Mouse (Mus musculus) C2C12 (cell line): ENCODE measurements around the gene Rps21.

Experiments
- CTCF ChIP-seq: IDR thresholded peaks from one replicate; pipeline ENCODE4 v1.5.1; 2011; ENCODE audit not compliant: control insufficient read depth, insufficient read depth, insufficient read length
- FOSL1 ChIP-seq: IDR thresholded peaks from one replicate; pipeline ENCODE4 v1.8.0; 2011; ENCODE audit warnings: mild to moderate bottlenecking, low read length; ENCODE audit not compliant: poor library complexity, insufficient read depth, severe bottlenecking
- MAX ChIP-seq: IDR thresholded peaks from one replicate; pipeline ENCODE4 v1.6.1; 2011; ENCODE audit warnings: mild to moderate bottlenecking, control low read depth
- MYOG ChIP-seq: IDR thresholded peaks from one replicate; pipeline ENCODE4 v1.6.1; 2011; ENCODE audit not compliant: control insufficient read depth, insufficient read length; ENCODE audit errors: extremely low read depth

DNA sequence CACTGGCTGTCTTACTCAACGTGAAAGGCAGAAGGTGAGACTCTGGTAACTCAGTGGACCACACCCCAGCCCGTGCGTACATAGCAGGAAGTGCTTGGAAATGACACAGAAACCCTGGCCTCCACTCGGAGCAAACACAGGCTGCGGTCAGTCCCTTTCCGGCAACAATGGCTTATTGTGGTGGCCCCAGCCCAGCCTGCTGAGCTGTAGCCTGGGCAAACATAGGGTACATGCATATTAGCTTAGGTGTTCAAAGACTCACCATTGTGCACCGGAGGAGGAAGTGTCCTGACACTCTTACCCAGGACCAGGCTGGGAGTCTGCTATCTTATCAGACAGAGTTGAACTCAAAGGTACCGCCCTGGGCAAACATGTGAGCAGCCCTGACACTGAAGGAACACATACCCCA, 19.7 kb downstream of the Rps21 start:
- TF ChIP-seq CTCF (no peak), MYOG (no peak), MAX (no peak), FOSL1 (no peak)
